Mouse (Mus musculus): ENCODE measurements at regions not wholly inside any gene's neighbourhood (a gene's known extent, or its start where the extent isn't known, plus 50 kb on each side); places are given as distances from the start of the nearest gene placed in this dataset.

- H3K9me3 ChIP-seq (replicated peaks; ENCODE audit: insufficient read depth, low read length), result no peaks in the 10 kb centered on the region
- DNase-seq (ENCODE audit: low read depth, low spot score), result no peak
- H3K9ac ChIP-seq (ENCODE audit: control insufficient read depth, low read depth, low read length, poor library complexity, severe bottlenecking), result no peak overlapping the region
- no peaks in the 10 kb centered on the region for H3K36me3 ChIP-seq (ENCODE audit: control insufficient read depth in 1 of 2, insufficient read depth in 2 of 2, low read length in 2 of 2)
- no peak overlapping the region for H3K27ac ChIP-seq (ENCODE audit: control insufficient read depth, low read depth, low read length)
- H3K4me3 ChIP-seq (ENCODE audit: control insufficient read depth in 1 of 2, insufficient read depth in 1 of 2, low read depth in 2 of 2, low read length in 2 of 2), result no peak overlapping the region
- H3K4me1 ChIP-seq (ENCODE audit: control insufficient read depth in 1 of 2, insufficient read depth in 2 of 2, low read length in 2 of 2), result no peaks in the 10 kb centered on the region
- TF ChIP-seq ETS1 (IDR thresholded peaks at IDR 0.05; ENCODE audit: low read depth, low read length), result no peak
- no peak for TF ChIP-seq USF1 (IDR thresholded peaks at IDR 0.05; ENCODE audit: low read depth, low read length)
- no peak for TF ChIP-seq MAX (IDR thresholded peaks at IDR 0.05; ENCODE audit: low read length)
- TF ChIP-seq E2F4 (IDR thresholded peaks at IDR 0.05; ENCODE audit: borderline replicate concordance, low read depth, low read length), result no peak
- no peak for TF ChIP-seq CHD1 (IDR thresholded peaks at IDR 0.05; ENCODE audit: low read depth, low read length)
- no peak for TF ChIP-seq MEF2A (IDR thresholded peaks at IDR 0.05; ENCODE audit: extremely low read depth, insufficient replicate concordance, low read depth, low read length, poor library complexity, severe bottlenecking)
- TF ChIP-seq ELF1 (IDR thresholded peaks at IDR 0.05; ENCODE audit: low read depth, low read length), result no peak
- no peak for TF ChIP-seq TCF12 (IDR thresholded peaks at IDR 0.05; ENCODE audit: low read depth, low read length)
- TF ChIP-seq POLR2A (IDR thresholded peaks at IDR 0.05; ENCODE audit: control insufficient read depth in 1 of 2, insufficient read depth in 1 of 2, low read depth in 1 of 2, low read length in 2 of 2, poor library complexity in 1 of 2), result no peak
- no peaks in the 10 kb centered on the region; a peak in 1 of 4 replicates for H3K27me3 ChIP-seq (ENCODE audit: control insufficient read depth in 1 of 2, insufficient read depth in 2 of 2, low read length in 2 of 2)
- no peaks in the 10 kb centered on the region for H3K79me2 ChIP-seq (ENCODE audit: control insufficient read depth, insufficient read depth, low read length, poor library complexity)
These were observed 89.4 kb downstream of the Snrpe start for GRCm38 (mm10) chr1:133520652-133521051.

- no peaks in the 10 kb centered on the region for H3K36me3 ChIP-seq (ENCODE audit: control insufficient read depth in 1 of 2, insufficient read depth in 2 of 2, low read length in 2 of 2)
- 0 out of 6 replicates have a peak, but pooled peaks of 1 of the 3 experiments have one; percentile 5 for TF ChIP-seq CTCF (IDR thresholded peaks at IDR 0.05 in 2 of 3, conservative IDR thresholded peaks at IDR 0.05 in 1 of 3; ENCODE audit: control insufficient read depth in 1 of 3, insufficient read depth in 1 of 3, low read depth in 2 of 3, low read length in 3 of 3, poor library complexity in 1 of 3, severe bottlenecking in 1 of 3)
- TF ChIP-seq HCFC1 (IDR thresholded peaks at IDR 0.05; ENCODE audit: low read depth, low read length), result no peak
- TF ChIP-seq E2F4 (IDR thresholded peaks at IDR 0.05; ENCODE audit: borderline replicate concordance, low read depth, low read length), result no peak
- no peak for TF ChIP-seq POLR2AphosphoS2 (IDR thresholded peaks at IDR 0.05; ENCODE audit: low read length)
- TF ChIP-seq MAZ (IDR thresholded peaks at IDR 0.05; ENCODE audit: low read depth, low read length), result no peak
- no peak for TF ChIP-seq TBP (IDR thresholded peaks at IDR 0.05; ENCODE audit: low read depth, low read length)
- TF ChIP-seq NELFE (IDR thresholded peaks at IDR 0.05; ENCODE audit: low read depth, low read length), result no peak
- H3K27ac ChIP-seq (ENCODE audit: control insufficient read depth, low read depth, low read length), result no peak overlapping the region
- H3K9ac ChIP-seq (ENCODE audit: control insufficient read depth, low read depth, low read length, poor library complexity, severe bottlenecking), result no peak overlapping the region
- DNase-seq (ENCODE audit: low read depth, low spot score), result no peak
- no peaks in the 10 kb centered on the region for H3K4me1 ChIP-seq (ENCODE audit: control insufficient read depth in 1 of 2, insufficient read depth in 2 of 2, low read length in 2 of 2)
- peaks cover 3 to 4% of the 10 kb centered on the region in 2 experiments; a peak in 3 of 4 replicates for H3K27me3 ChIP-seq (ENCODE audit: control insufficient read depth in 1 of 2, insufficient read depth in 2 of 2, low read length in 2 of 2)
- no peaks in the 10 kb centered on the region for H3K79me2 ChIP-seq (ENCODE audit: control insufficient read depth, insufficient read depth, low read length, poor library complexity)
- H3K4me3 ChIP-seq (ENCODE audit: control insufficient read depth in 1 of 2, insufficient read depth in 1 of 2, low read depth in 2 of 2, low read length in 2 of 2), result no peak overlapping the region
- no peaks in the 10 kb centered on the region for H3K9me3 ChIP-seq (replicated peaks; ENCODE audit: insufficient read depth, low read length)
These were observed 92.8 kb upstream of the Sox13 start for GRCm38 (mm10) chr1:133517020-133517419.

GRCm38 (mm10) chr1:133504116-133504515 lies 79.9 kb upstream of the Sox13 start:
- no peak overlapping the region for H3K27ac ChIP-seq (ENCODE audit: control insufficient read depth, low read depth, low read length)
- no peak overlapping the region for H3K9ac ChIP-seq (ENCODE audit: control insufficient read depth, low read depth, low read length, poor library complexity, severe bottlenecking)
- H3K4me3 ChIP-seq (ENCODE audit: control insufficient read depth in 1 of 2, insufficient read depth in 1 of 2, low read depth in 2 of 2, low read length in 2 of 2), result no peak overlapping the region
- no peaks in the 10 kb centered on the region for H3K4me1 ChIP-seq (ENCODE audit: control insufficient read depth in 1 of 2, insufficient read depth in 2 of 2, low read length in 2 of 2)
- no peaks in the 10 kb centered on the region; a peak in 2 of 4 replicates for H3K27me3 ChIP-seq (ENCODE audit: control insufficient read depth in 1 of 2, insufficient read depth in 2 of 2, low read length in 2 of 2)
- TF ChIP-seq ZKSCAN1 (IDR thresholded peaks at IDR 0.05; ENCODE audit: low read depth, low read length), result no peak
- TF ChIP-seq MYC (IDR thresholded peaks at IDR 0.05; ENCODE audit: low read depth, low read length), result no peak
- TF ChIP-seq ZC3H11A (IDR thresholded peaks at IDR 0.05; ENCODE audit: low read depth, low read length), result no peak
- TF ChIP-seq GATA1 (IDR thresholded peaks at IDR 0.05; ENCODE audit: low read depth, low read length), result 0 out of 2 replicates have a peak, but pooled peaks have one; percentile 3
- H3K9me3 ChIP-seq (replicated peaks; ENCODE audit: insufficient read depth, low read length), result no peaks in the 10 kb centered on the region
- no peak for DNase-seq (ENCODE audit: low read depth, low spot score)
- H3K79me2 ChIP-seq (ENCODE audit: control insufficient read depth, insufficient read depth, low read length, poor library complexity), result no peaks in the 10 kb centered on the region
- H3K36me3 ChIP-seq (ENCODE audit: control insufficient read depth in 1 of 2, insufficient read depth in 2 of 2, low read length in 2 of 2), result no peaks in the 10 kb centered on the region
